7 mouse cellular contexts compared by ENCODE assay signal in the genomic region with DNA sequence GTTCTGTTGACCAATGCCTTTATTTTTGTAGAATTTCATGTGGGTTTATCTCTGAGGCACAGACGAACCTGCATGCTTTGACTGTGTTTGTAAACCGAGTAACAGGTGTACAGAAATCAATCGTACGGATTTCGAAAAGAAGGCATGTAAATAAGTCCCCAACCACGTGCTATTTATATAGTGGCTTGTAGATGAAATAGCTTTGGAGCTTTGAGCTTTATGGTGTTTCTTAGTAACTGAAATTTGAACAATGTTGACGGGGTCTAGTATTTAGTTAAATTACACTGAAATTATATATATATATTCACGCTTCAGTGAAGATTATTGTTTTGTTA. TPM values are rescaled to one million over a fixed set of nuclear protein-coding genes. Genes with fewer than 3 reads are reported as not detected.
DNase-seq lines count a peak whose midpoint lies in the region; ATAC-seq and TF ChIP-seq lines count a peak whose summit lies in the region.

No protein-coding gene starts in this region.

- peak overlapping the region; percentile 93 for H3K4me2 ChIP-seq in lung, embryonic 15.5 days
- H3K4me2 ChIP-seq in embryonic facial prominence, embryonic 14.5 days (ENCODE audit: low read depth, low read length) = peak overlapping the region; percentile 90
- peak overlapping the region; percentile 60 for H3K4me2 ChIP-seq in limb, embryonic 11.5 days (ENCODE audit: low read depth, severe bottlenecking)

- TF ChIP-seq POLR2A in small intestine, adult 2 months (IDR thresholded peaks at IDR 0.05; ENCODE audit: low read depth, low read length) = no peak

- 5% methylated on average over 8 of the region's 8 CpGs for WGBS in lung, embryonic 15.5 days
- 8% methylated on average over 8 of the region's 8 CpGs for WGBS in embryonic facial prominence, embryonic 14.5 days
- 10% methylated on average over 8 of the region's 8 CpGs for WGBS in limb, embryonic 11.5 days
- WGBS in small intestine, adult 2 months = 4% methylated on average over 8 of the region's 8 CpGs

- no peaks in the 10 kb centered on the region for H3K27me3 ChIP-seq in lung, embryonic 15.5 days
- no peaks in the 10 kb centered on the region for H3K27me3 ChIP-seq in embryonic facial prominence, embryonic 14.5 days (replicated peaks; ENCODE audit: control insufficient read depth, insufficient read depth, low read length)
- H3K27me3 ChIP-seq in limb, embryonic 11.5 days (ENCODE audit: control insufficient read depth, insufficient read depth, low read length) = no peaks in the 10 kb centered on the region
- no peaks in the 10 kb centered on the region for H3K27me3 ChIP-seq in small intestine, adult 2 months (ENCODE audit: control insufficient read depth, insufficient read depth, low read length)

- peak overlapping the region; percentile 67 for H3K4me3 ChIP-seq in lung, embryonic 15.5 days
- peak overlapping the region; percentile 71 for H3K4me3 ChIP-seq in embryonic facial prominence, embryonic 14.5 days (ENCODE audit: low read depth, low read length)
- peak overlapping the region; percentile 72 for H3K4me3 ChIP-seq in limb, embryonic 11.5 days (ENCODE audit: low read depth, low read length)
- peak overlapping the region; percentile 96 for H3K4me3 ChIP-seq in small intestine, adult 2 months (ENCODE audit: low read depth, low read length)

- no peaks in the 10 kb centered on the region for H3K9me3 ChIP-seq in lung, embryonic 15.5 days
- H3K9me3 ChIP-seq in embryonic facial prominence, embryonic 14.5 days (ENCODE audit: control insufficient read depth, low read length) = no peaks in the 10 kb centered on the region
- H3K9me3 ChIP-seq in limb, embryonic 11.5 days (ENCODE audit: control insufficient read depth, low read length) = no peaks in the 10 kb centered on the region

- no peak for TF ChIP-seq CTCF in small intestine, adult 2 months (IDR thresholded peaks at IDR 0.05; ENCODE audit: extremely low read depth, insufficient read length, insufficient replicate concordance, low read depth, low read length)

- no peak for ATAC-seq in lung, embryonic 15.5 days (ENCODE audit: borderline replicate concordance, extremely low read depth, low FRiP score, low TSS enrichment)
- ATAC-seq in embryonic facial prominence, embryonic 14.5 days (ENCODE audit: low read depth) = no peak
- no peak for ATAC-seq in limb, embryonic 11.5 days (ENCODE audit: insufficient number of reproducible peaks, low FRiP score, low TSS enrichment, low read depth)
- no peak for ATAC-seq in activated CD4-positive, CD25-positive, alpha-beta regulatory T cell, adult 4 months

- H3K4me1 ChIP-seq in lung, embryonic 15.5 days = peaks cover 15% of the 10 kb centered on the region
- peaks cover 5% of the 10 kb centered on the region for H3K4me1 ChIP-seq in embryonic facial prominence, embryonic 14.5 days (ENCODE audit: control insufficient read depth, insufficient read depth, low read length)
- H3K4me1 ChIP-seq in limb, embryonic 11.5 days (ENCODE audit: control insufficient read depth, insufficient read depth, low read length) = peaks cover 4% of the 10 kb centered on the region; the same call in 1 of the 2 replicates
- H3K4me1 ChIP-seq in small intestine, adult 2 months (ENCODE audit: control insufficient read depth, insufficient read depth, insufficient read length, low read length) = peaks cover 7% of the 10 kb centered on the region; the same call in 1 of the 2 replicates

- H3K27ac ChIP-seq in lung, embryonic 15.5 days = no peak overlapping the region
- no peak overlapping the region for H3K27ac ChIP-seq in embryonic facial prominence, embryonic 14.5 days (replicated peaks; ENCODE audit: low read depth, low read length)
- no peak overlapping the region for H3K27ac ChIP-seq in limb, embryonic 11.5 days (replicated peaks; ENCODE audit: low read depth, low read length)
- no peak overlapping the region for H3K27ac ChIP-seq in small intestine, adult 2 months (ENCODE audit: insufficient read depth, low read depth, low read length)

- H3K36me3 ChIP-seq in lung, embryonic 15.5 days = peaks cover 5% of the 10 kb centered on the region; the same call in 1 of the 2 replicates
- peaks cover 5% of the 10 kb centered on the region; the same call in 1 of the 2 replicates for H3K36me3 ChIP-seq in embryonic facial prominence, embryonic 14.5 days (ENCODE audit: control insufficient read depth, insufficient read depth, low read length)
- H3K36me3 ChIP-seq in limb, embryonic 11.5 days (ENCODE audit: control insufficient read depth, insufficient read depth, low read length) = no peaks in the 10 kb centered on the region
- H3K36me3 ChIP-seq in small intestine, adult 2 months (ENCODE audit: control insufficient read depth, insufficient read depth, low read length) = peaks cover 4% of the 10 kb centered on the region; the same call in 1 of the 2 replicates

- peak overlapping the region; percentile 55 for H3K9ac ChIP-seq in lung, embryonic 15.5 days
- peak overlapping the region; percentile 77 for H3K9ac ChIP-seq in embryonic facial prominence, embryonic 14.5 days (ENCODE audit: low read depth, low read length)
- H3K9ac ChIP-seq in limb, embryonic 11.5 days (ENCODE audit: low read length) = peak overlapping the region; percentile 38

- DNase-seq in lung, postnatal 4 days = no peak
- no peak for DNase-seq in embryonic facial prominence, embryonic 14.5 days (ENCODE audit: low spot score)
- DNase-seq in limb, embryonic 11.5 days (ENCODE audit: low spot score) = no peak
- DNase-seq in gastrocnemius, postnatal 10 days = no peak

RNA-seq across cellular contexts. Expression of gene Ercc8, which starts 0.7 kb away (rescaled TPM):
- 16.5 and 17.4 TPM in 2 replicates for polyA plus RNA-seq in lung, embryonic 15.5 days (2015; fragmentation: Nextera tagmentation; extraction: Ambion mirVana)
- 16.1 and 17.0 TPM in 2 replicates for polyA plus RNA-seq in embryonic facial prominence, embryonic 14.5 days (2014; fragmentation: Nextera tagmentation; extraction: Ambion mirVana)
- polyA plus RNA-seq in limb, embryonic 11.5 days (2014; fragmentation: Nextera tagmentation; extraction: Ambion mirVana) = 24.9 and 26.6 TPM in 2 replicates
- 3.2 and 5.0 TPM in 2 replicates for polyA plus RNA-seq in small intestine, adult 2 months (2012; rRNA removed)
- 10 to 100 TPM in 1 of 2 experiments, 1 to 10 TPM in 1; 8.3 to 10.7 TPM for polyA plus RNA-seq in activated CD4-positive, CD25-positive, alpha-beta regulatory T cell, adult 4 months (2017; shearing (Covaris generic))
- 10 to 100 TPM in 1 of 2 experiments, 1 to 10 TPM in 1; 9.5 to 10.2 TPM for total RNA-seq in gastrocnemius, postnatal 10 days (2021)

RNA-seq across cellular contexts. Expression of gene Ndufaf2, which starts 0.8 kb away (rescaled TPM):
- 62.1 and 64.5 TPM in 2 replicates for polyA plus RNA-seq in lung, embryonic 15.5 days (2015; fragmentation: Nextera tagmentation; extraction: Ambion mirVana)
- 62.6 and 65.2 TPM in 2 replicates for polyA plus RNA-seq in embryonic facial prominence, embryonic 14.5 days (2014; fragmentation: Nextera tagmentation; extraction: Ambion mirVana)
- polyA plus RNA-seq in limb, embryonic 11.5 days (2014; fragmentation: Nextera tagmentation; extraction: Ambion mirVana) = 102 and 103 TPM in 2 replicates
- 0.84 and 0.94 TPM in 2 replicates for polyA plus RNA-seq in small intestine, adult 2 months (2012; rRNA removed)
- polyA plus RNA-seq in activated CD4-positive, CD25-positive, alpha-beta regulatory T cell, adult 4 months (2017; shearing (Covaris generic)) = 10 to 100 TPM; 36.9 to 39.8 TPM
- 10 to 100 TPM; 13.3 to 14.2 TPM for total RNA-seq in gastrocnemius, postnatal 10 days (2021)

RNA-seq across cellular contexts. Expression of gene Elovl7, which starts 55.0 kb away (rescaled TPM):
- polyA plus RNA-seq in lung, embryonic 15.5 days (2015; fragmentation: Nextera tagmentation; extraction: Ambion mirVana) = 10.2 and 11.5 TPM in 2 replicates
- polyA plus RNA-seq in embryonic facial prominence, embryonic 14.5 days (2014; fragmentation: Nextera tagmentation; extraction: Ambion mirVana) = 4.1 and 4.2 TPM in 2 replicates
- polyA plus RNA-seq in limb, embryonic 11.5 days (2014; fragmentation: Nextera tagmentation; extraction: Ambion mirVana) = 0.91 and 1.5 TPM in 2 replicates
- 1.5 and 3.7 TPM in 2 replicates for polyA plus RNA-seq in small intestine, adult 2 months (2012; rRNA removed)
- under 1 TPM in 1 of 2 experiments, not detected in 1; 0.15 TPM for polyA plus RNA-seq in activated CD4-positive, CD25-positive, alpha-beta regulatory T cell, adult 4 months (2017; shearing (Covaris generic))
- total RNA-seq in gastrocnemius, postnatal 10 days (2021) = 1 to 10 TPM in 1 of 2 experiments, under 1 TPM in 1; 0.97 to 1.3 TPM

Comparison
In these comparisons a context has a peak if more than half of its experiments do, and no peak if none do; other contexts are left out.
1. RNA of gene Ndufaf2, which starts 0.8 kb away (polyA plus RNA-seq): 102 to 103 TPM in limb, embryonic 11.5 days, 62.6 to 65.2 TPM in embryonic facial prominence, embryonic 14.5 days, 62.1 to 64.5 TPM in lung, embryonic 15.5 days and 36.9 to 39.8 TPM in activated CD4-positive, CD25-positive, alpha-beta regulatory T cell, adult 4 months; 0.84 to 0.94 TPM in small intestine, adult 2 months; every median in the first group is over 10 times any median in the second.
2. Peak in every context shown above with its lines, with median percentiles within 50 percentile points of each other: H3K4me2 ChIP-seq, H3K4me3 ChIP-seq and H3K9ac ChIP-seq.